Mouse (Mus musculus) olfactory bulb, adult 2 months (tissue): ENCODE results near the gene Cstf2.

ENCODE experiments used
- CTCF ChIP-seq: fragments of 200-500 bp; IDR thresholded peaks from 2 replicates; pipeline ENCODE4 v1.5.1; 2012; ENCODE audit warnings: low read depth, mild to moderate bottlenecking, low read length, moderate library complexity; ENCODE audit not compliant: insufficient read depth
- POLR2A ChIP-seq: fragments of 200-500 bp; IDR thresholded peaks from 2 replicates; pipeline ENCODE4 v1.6.1; 2012; ENCODE audit warnings: mild to moderate bottlenecking, low read depth, low read length, moderate library complexity; ENCODE audit not compliant: insufficient read depth

DNA sequence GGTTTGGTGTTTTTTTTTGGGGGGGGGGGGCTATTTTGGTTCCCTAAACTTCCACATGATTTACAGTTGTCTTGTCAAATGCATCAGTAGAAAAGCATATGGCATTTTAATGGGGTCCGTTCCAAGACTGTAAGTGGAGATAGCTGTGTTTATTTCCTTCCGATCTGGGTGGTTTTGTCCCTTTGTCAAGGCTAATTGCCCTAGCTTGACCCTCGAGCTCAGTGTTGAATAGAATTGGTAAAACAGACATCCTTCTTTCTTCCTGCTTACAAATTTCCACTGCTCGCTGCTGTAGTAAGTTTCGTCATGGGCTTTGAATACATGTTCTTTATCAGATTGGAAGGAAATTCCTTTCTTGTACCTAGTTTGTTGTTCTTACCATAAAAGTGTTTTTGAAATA is 38.3 kb upstream of the Cstf2 start:
- no peak for TF ChIP-seq CTCF
- TF ChIP-seq POLR2A = no peak
